Mouse (Mus musculus): ENCODE data around the gene Etl4.

- TF ChIP-seq CTCF (IDR thresholded peaks at IDR 0.05; ENCODE audit: low read depth) (no peak), EP300 (IDR thresholded peaks at IDR 0.05; ENCODE audit: low read depth) (no peak)
Observed at GRCm38 (mm10) chr2:20145368-20145767, 235.8 kb downstream of the Etl4 start.

Measured in liver, postnatal 0 days (tissue).